Mouse (Mus musculus): ENCODE results near the gene Amy2a4. TPM values are rescaled to one million over a fixed set of nuclear protein-coding genes. Genes with fewer than 3 reads are reported as not detected.
"Not testable (repeated sequence)": the region's sequence is repeated elsewhere in the genome, so short reads cannot be mapped to it uniquely, and the experiment has no call there.

The Amy2a4 gene
- total RNA-seq (2015; ENCODE audit: low replicate concordance) = not detected in 2 replicates
- total RNA-seq (2017; ENCODE audit: low replicate concordance) = not detected in 2 replicates

- ATAC-seq (replicated peaks; ENCODE audit: low FRiP score, poor library complexity, severe bottlenecking) = not testable (repeated sequence)
Measured at GRCm38 (mm10) chr3:113291349-113291748, at the start of gene Amy2a4. Gene Amy2a4 (minus strand): TSS chr3:113291449.

GRCm38 (mm10) chr3:113323952-113324351 is 32.7 kb upstream of the Amy2a4 start, which contains the start of gene Amy2a3:
Gene Amy2a3 (minus strand): TSS chr3:113324052.
- ATAC-seq (replicated peaks; ENCODE audit: low FRiP score, poor library complexity, severe bottlenecking) = not testable (repeated sequence)

DNA sequence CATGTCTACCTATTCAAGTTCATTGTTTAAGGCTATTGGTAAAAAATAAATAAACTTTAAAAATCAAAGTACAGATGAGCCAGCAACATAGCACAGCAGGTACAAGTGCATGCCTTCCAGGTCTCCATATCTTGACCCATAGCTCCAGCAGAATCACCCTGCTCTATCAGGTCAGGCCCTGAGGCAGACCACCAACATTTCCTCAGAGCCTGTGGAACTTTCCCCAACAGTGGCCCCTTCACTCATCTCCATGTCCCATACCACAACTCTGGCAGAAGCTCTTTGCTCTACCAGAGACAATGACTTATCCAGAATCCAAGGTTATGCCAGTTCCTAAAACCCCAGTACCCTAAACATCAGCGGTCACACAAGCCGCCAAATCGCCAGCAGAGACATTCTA is 21.7 kb upstream of the Amy2a4 start:
- not testable (repeated sequence) for ATAC-seq (replicated peaks; ENCODE audit: low FRiP score, poor library complexity, severe bottlenecking)

GRCm38 (mm10) chr3:113280285-113280684 is 11.0 kb downstream of the Amy2a4 start:
- not testable (repeated sequence) for ATAC-seq (replicated peaks; ENCODE audit: low FRiP score, poor library complexity, severe bottlenecking)

DNA sequence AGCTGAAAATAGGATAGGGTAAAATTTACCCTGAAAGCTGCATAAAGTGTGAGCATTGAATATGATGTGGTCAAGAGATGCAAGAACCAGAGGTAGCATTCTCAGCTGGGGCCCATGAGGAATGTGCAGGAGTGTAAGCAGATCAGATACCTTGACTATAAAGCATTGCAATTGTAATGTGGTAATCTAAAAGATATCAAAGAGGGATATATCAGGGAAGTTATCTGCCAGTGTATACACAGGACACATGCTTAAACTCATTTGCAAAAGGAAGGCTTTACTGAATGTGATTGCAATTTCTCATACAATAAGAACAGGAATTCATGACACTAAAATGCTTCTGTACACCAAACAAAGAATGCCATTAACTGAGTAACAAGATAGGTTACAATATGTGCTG is 11.7 kb downstream of the Amy2a4 start:
- not testable (repeated sequence) for ATAC-seq (replicated peaks; ENCODE audit: low FRiP score, poor library complexity, severe bottlenecking)

DNA sequence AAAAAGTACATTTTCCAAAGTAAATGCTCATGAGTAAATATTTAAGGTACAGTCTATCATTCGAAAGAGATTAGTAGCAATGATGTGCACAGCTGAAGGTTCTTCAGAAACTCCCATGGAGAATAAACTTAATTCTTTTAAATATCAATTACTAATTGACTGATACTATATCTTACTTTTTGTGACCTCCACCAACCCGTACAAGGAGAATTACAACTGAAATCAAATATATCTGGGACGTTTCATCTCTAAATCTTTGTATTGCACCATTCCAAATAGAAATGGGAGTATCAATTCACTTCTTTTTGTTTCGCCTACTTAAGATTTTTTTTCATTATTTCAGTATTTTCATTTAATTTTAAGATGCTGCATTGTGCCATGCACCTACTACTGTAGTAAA is 32.5 kb downstream of the Amy2a4 start, which contains the start of gene Amy2a5:
Amy2a5 (minus strand) TSS at position 101 of the 400 bp plus-strand sequence.
- not testable (repeated sequence) for ATAC-seq (replicated peaks; ENCODE audit: low FRiP score, poor library complexity, severe bottlenecking)

Other genes with a start within 250 kb of the Amy2a4 start
- gene Amy2a5, start 32.6 kb downstream of the Amy2a4 start, total RNA-seq (2015; ENCODE audit: low replicate concordance) = not detected in 2 replicates
- gene Amy2a5, start 32.6 kb downstream of the Amy2a4 start, total RNA-seq (2017; ENCODE audit: low replicate concordance) = not detected in 2 replicates
- gene Amy2a3, start 32.6 kb upstream of the Amy2a4 start, total RNA-seq (2015; ENCODE audit: low replicate concordance) = not detected in 2 replicates
- not detected in 2 replicates for gene Amy2a3, start 32.6 kb upstream of the Amy2a4 start, total RNA-seq (2017; ENCODE audit: low replicate concordance)
- gene Amy2a2, start 65.2 kb upstream of the Amy2a4 start, total RNA-seq (2015; ENCODE audit: low replicate concordance) = not detected in 2 replicates
- not detected in 2 replicates for gene Amy2a2, start 65.2 kb upstream of the Amy2a4 start, total RNA-seq (2017; ENCODE audit: low replicate concordance)
- not detected in 2 replicates for gene Amy2a1, start 241.0 kb upstream of the Amy2a4 start, total RNA-seq (2015; ENCODE audit: low replicate concordance)
- gene Amy2a1, start 241.0 kb upstream of the Amy2a4 start, total RNA-seq (2017; ENCODE audit: low replicate concordance) = not detected in 2 replicates

Data from erythroid progenitor cell, adult 5-6 weeks (primary cell).